Mouse (Mus musculus): Measurements from ENCODE around the gene Oxgr1. TPM values are rescaled to one million over a fixed set of nuclear protein-coding genes. Genes with fewer than 3 reads are reported as not detected.

Oxgr1 gene
- polyA plus RNA-seq, 1 experiment from 2014 or later: not detected

Other genes starting within 250 kb of the Oxgr1 start
- gene Mbnl2, start 233.2 kb upstream of the Oxgr1 start, polyA plus RNA-seq (2015; fragmentation: Nextera tagmentation; extraction: Ambion mirVana): 15.1 and 15.3 TPM in 2 replicates

Data from liver, embryonic 15.5 days (tissue).